Mouse (Mus musculus) T-helper 1 cell (primary cell): ENCODE results near the gene Ywhaq.

ENCODE experiments used
- in situ Hi-C: fragments of 300-600 bp; cut with MboI, MseI; formaldehyde crosslinking; loops from one replicate; pipeline ENCODE4 v1.15.1; 2025; ENCODE audit warnings: high pct_unique_total_duplicates

Gene Ywhaq

GRCm38 (mm10) chr12:21410620-21411019, 6.8 kb downstream of the Ywhaq start:
- in situ Hi-C loops, result no loop called here

GRCm38 (mm10) chr12:21409651-21410050, 7.8 kb downstream of the Ywhaq start:
- in situ Hi-C loops, result no loop called here

GRCm38 (mm10) chr12:21408789-21409367, 8.6 kb downstream of the Ywhaq start:
- in situ Hi-C loops, result no loop called here

- in situ Hi-C loops, result no loop called here
Observed at GRCm38 (mm10) chr12:21402771-21403170, 14.7 kb downstream of the Ywhaq start.

GRCm38 (mm10) chr12:21386201-21386600, 31.2 kb downstream of the Ywhaq start:
- in situ Hi-C loops, result no loop called here

- in situ Hi-C loops, result loop anchor here (5.0 to 10.0 kb wide), 2 partner anchors 38 to 454 kb away; partner anchors contain the start of gene Ywhaq
Observed at GRCm38 (mm10) chr12:21378765-21379346, 38.6 kb downstream of the Ywhaq start.

GRCm38 (mm10) chr12:21375376-21376157, 41.9 kb downstream of the Ywhaq start:
- in situ Hi-C loops, result loop anchor here (5.0 to 10.0 kb wide), 2 partner anchors 42 to 451 kb away; partner anchors contain the start of gene Ywhaq

- in situ Hi-C loops, result loop anchor here (10.0 kb wide), 1 partner anchor 449 kb away; no protein-coding TSS in a partner anchor
Observed at GRCm38 (mm10) chr12:21373820-21374475, 43.5 kb downstream of the Ywhaq start.

GRCm38 (mm10) chr12:21373100-21373819, 44.2 kb downstream of the Ywhaq start, which contains the start of gene Adam17:
Adam17 (minus strand) TSS chr12:21373632.
- in situ Hi-C loops, result loop anchor here (10.0 kb wide), 1 partner anchor 448 kb away; no protein-coding TSS in a partner anchor

GRCm38 (mm10) chr12:21370035-21370611, 47.3 kb downstream of the Ywhaq start:
- in situ Hi-C loops, result loop anchor here (10.0 kb wide), 1 partner anchor 445 kb away; no protein-coding TSS in a partner anchor

- in situ Hi-C loops, result no loop called here
Observed at GRCm38 (mm10) chr12:21369087-21369410, 48.4 kb downstream of the Ywhaq start.

GRCm38 (mm10) chr12:21368376-21369086, 48.9 kb downstream of the Ywhaq start:
- in situ Hi-C loops, result no loop called here

- in situ Hi-C loops, result no loop called here
Observed at GRCm38 (mm10) chr12:21364624-21365435, 52.6 kb downstream of the Ywhaq start.

GRCm38 (mm10) chr12:21363195-21363594, 54.2 kb downstream of the Ywhaq start:
- in situ Hi-C loops, result no loop called here

GRCm38 (mm10) chr12:21362686-21363085, 54.8 kb downstream of the Ywhaq start:
- in situ Hi-C loops, result no loop called here

- in situ Hi-C loops, result no loop called here
Observed at GRCm38 (mm10) chr12:21353681-21354080, 63.8 kb downstream of the Ywhaq start.

- in situ Hi-C loops, result no loop called here
Observed at GRCm38 (mm10) chr12:21350113-21350876, 67.1 kb downstream of the Ywhaq start.

GRCm38 (mm10) chr12:21346972-21347371, 70.5 kb downstream of the Ywhaq start:
- in situ Hi-C loops, result no loop called here

GRCm38 (mm10) chr12:21340674-21341073, 76.8 kb downstream of the Ywhaq start:
- in situ Hi-C loops, result no loop called here
